Mouse (Mus musculus) kidney, adult 2 months (tissue): ENCODE measurements around the gene Poc5. TPM values are rescaled to one million over a fixed set of nuclear protein-coding genes. Genes with fewer than 3 reads are reported as not detected.

Source experiments
- DNase-seq: peaks from one replicate; pipeline ENCODE4 v3.0.0; 2021
- H3K27ac ChIP-seq: fragments of 200-500 bp; 2 replicates; pipeline ENCODE4 v1.5.1; 2012; ENCODE audit warnings: low read depth, low read length, control low read depth, inconsistent platforms; ENCODE audit not compliant: insufficient read depth
- H3K27me3 ChIP-seq: fragments of 200-500 bp; replicated peaks from 2 replicates; pipeline ENCODE4 v1.6.1; 2012; ENCODE audit warnings: mild to moderate bottlenecking, moderate library complexity, low read length, inconsistent platforms; ENCODE audit not compliant: control insufficient read depth, insufficient read depth
- H3K36me3 ChIP-seq: fragments of 200-500 bp; 2 replicates; pipeline ENCODE4 v1.6.1; 2012; ENCODE audit warnings: mild to moderate bottlenecking, moderate library complexity, low read length, inconsistent platforms; ENCODE audit not compliant: control insufficient read depth, insufficient read depth
- H3K4me1 ChIP-seq: fragments of 200-500 bp; 2 replicates; pipeline ENCODE4 v1.6.1; 2011; ENCODE audit warnings: low read length; ENCODE audit not compliant: control insufficient read depth, insufficient read depth
- H3K4me3 ChIP-seq: fragments of 200-500 bp; 2 replicates; pipeline ENCODE4 v1.5.1; 2011; ENCODE audit warnings: mild to moderate bottlenecking, low read depth, low read length, control low read depth; ENCODE audit not compliant: insufficient read depth
- CTCF ChIP-seq: fragments of 200-500 bp; conservative IDR thresholded peaks from 2 replicates; pipeline ENCODE4 v1.5.1; 2011; ENCODE audit warnings: low read depth, mild to moderate bottlenecking, control low read depth, low read length, moderate library complexity, mixed read lengths; ENCODE audit not compliant: insufficient read depth, insufficient read length
- POLR2A ChIP-seq: fragments of 200-500 bp; IDR thresholded peaks from one replicate; pipeline ENCODE4 v1.6.1; 2011; ENCODE audit warnings: low read depth, low read length, control low read depth
- WGBS: fragments of 180-500 bp; shearing (Covaris S2); methylation state at CpG from one replicate; pipeline ENCODE4 v1.1.7; 2018; 5-methylcytosine and 5-hydroxymethylcytosine counted together
- polyA plus RNA-seq: library from polyadenylated mRNA; depleted of rRNA; stranded (reverse); fragments of >200 nt; gene quantifications from 2 replicates; pipeline ENCODE4 v1.2.3, GENCODE M21; 2012

Gene Poc5
- polyA plus RNA-seq, 1 experiment = 7.1 TPM

DNA sequence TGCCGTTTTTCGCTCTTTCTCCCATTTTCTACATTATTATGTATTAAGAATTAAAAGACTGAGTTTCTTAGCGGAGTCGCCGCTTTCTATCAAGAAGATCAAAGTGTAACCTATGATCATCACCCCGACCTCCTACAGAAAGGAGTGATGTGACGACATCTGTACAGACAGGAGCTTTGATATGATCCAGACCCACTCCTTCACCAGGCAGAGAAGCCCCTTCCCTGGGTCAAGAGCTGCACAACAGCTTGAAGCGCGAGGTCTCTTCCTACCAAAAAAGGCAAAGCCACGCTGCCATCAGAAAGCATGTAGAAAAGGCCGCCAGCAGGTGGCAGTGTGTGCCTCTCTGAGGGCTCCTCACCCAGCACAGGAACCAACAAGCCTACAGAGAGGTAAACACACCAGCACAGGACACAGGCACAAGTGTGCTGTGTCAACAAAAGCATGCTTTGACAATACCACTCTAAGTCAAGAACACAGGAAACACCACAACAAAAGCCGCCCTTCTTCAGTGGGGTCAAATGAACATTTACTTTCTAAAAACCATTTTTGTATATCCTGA, 43.6 kb downstream of the Poc5 start:
- Histone ChIP-seq H3K4me1 (peaks cover 26% of the 10 kb centered on the region), H3K27me3 (no peaks in the 10 kb centered on the region), H3K36me3 (no peaks in the 10 kb centered on the region), H3K4me3 (no peak overlapping the region), H3K27ac (no peak overlapping the region)
- peak; percentile 93 for DNase-seq
- 34% methylated on average over 12 of the region's 12 CpGs for WGBS
- TF ChIP-seq POLR2A = no peak
- TF ChIP-seq CTCF = peak; percentile 97

DNA sequence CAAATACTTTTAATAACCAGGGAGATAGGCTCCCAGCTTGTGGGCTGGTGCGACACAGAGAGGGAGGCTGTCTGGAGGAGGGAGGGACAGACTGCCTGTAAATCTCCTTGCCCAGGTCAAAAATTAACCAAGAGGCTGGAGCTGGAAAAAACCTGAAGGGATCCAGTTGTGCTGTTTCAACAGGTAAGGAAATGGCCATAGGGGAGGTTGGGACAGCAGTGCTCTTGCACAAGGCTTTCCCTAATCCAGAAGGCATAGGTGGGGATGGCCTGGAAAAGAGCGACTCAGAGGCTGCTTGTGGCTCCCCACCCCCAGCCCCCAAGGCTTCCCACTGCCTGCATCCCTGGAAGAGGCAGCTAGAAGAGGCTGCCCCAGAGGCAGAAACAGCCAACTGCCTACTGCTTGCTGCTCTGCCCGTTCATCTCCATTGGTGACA, 44.3 kb downstream of the Poc5 start:
- peak overlapping the region; percentile 67 for H3K27ac ChIP-seq
- WGBS = 31% methylated on average over 3 of the region's 3 CpGs

GRCm38 (mm10) chr13:96433041-96433440, 44.9 kb downstream of the Poc5 start:
- H3K36me3 ChIP-seq = no peaks in the 10 kb centered on the region
- H3K4me1 ChIP-seq = peaks cover 27% of the 10 kb centered on the region
- H3K27me3 ChIP-seq = no peaks in the 10 kb centered on the region
- H3K4me3 ChIP-seq = no peak overlapping the region
- DNase-seq = no peak
- 68% methylated on average over 6 of the region's 6 CpGs for WGBS
- no peak for TF ChIP-seq POLR2A
- peak overlapping the region; percentile 67 for H3K27ac ChIP-seq

More for the DNA sequence above, 44.3 kb downstream of the Poc5 start:
- peaks cover 26% of the 10 kb centered on the region for H3K4me1 ChIP-seq
- peak; percentile 93 for DNase-seq
- no peak overlapping the region for H3K4me3 ChIP-seq
- no peak for TF ChIP-seq CTCF
- TF ChIP-seq POLR2A = no peak
- H3K27me3 ChIP-seq = no peaks in the 10 kb centered on the region
- H3K36me3 ChIP-seq = no peaks in the 10 kb centered on the region

GRCm38 (mm10) chr13:96433648-96434190, 45.6 kb downstream of the Poc5 start:
- Histone ChIP-seq H3K27ac (0 out of 2 replicates have a peak overlapping the region, but pooled peaks have one; percentile 59), H3K4me1 (peaks cover 32% of the 10 kb centered on the region), H3K36me3 (no peaks in the 10 kb centered on the region), H3K4me3 (no peak overlapping the region), H3K27me3 (no peaks in the 10 kb centered on the region)
- no peak for DNase-seq
- 63% methylated on average over 11 of the region's 11 CpGs for WGBS
- TF ChIP-seq POLR2A = no peak
- no peak for TF ChIP-seq CTCF

DNA sequence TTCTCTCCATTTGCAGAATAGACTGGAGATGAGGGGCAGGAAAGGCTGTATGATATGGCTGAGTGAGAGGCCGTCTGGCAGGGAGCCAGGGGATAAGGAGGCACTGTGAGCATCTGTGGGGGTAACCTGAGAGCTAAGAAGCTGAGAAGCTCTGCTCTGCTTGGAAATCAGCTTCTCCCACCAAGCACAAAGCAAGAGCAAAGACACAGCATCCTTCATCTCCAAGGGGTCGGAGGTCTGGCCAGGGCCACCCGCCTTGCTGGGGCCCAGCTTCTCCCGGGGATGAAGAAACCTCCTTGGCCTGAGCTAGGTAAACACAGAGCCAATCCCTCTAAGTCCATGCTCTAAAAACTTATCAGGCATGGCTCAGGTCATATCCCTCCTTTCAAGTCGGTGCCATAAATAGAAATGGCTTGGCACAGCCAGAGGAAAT, 46.8 kb downstream of the Poc5 start:
- 27% methylated on average over 5 of the region's 5 CpGs for WGBS
- Histone ChIP-seq H3K27me3 (no peaks in the 10 kb centered on the region), H3K4me1 (peaks cover 32% of the 10 kb centered on the region), H3K36me3 (no peaks in the 10 kb centered on the region), H3K4me3 (no peak overlapping the region), H3K27ac (peak overlapping the region; percentile 59)
- peak; percentile 20 for DNase-seq
- TF ChIP-seq CTCF (no peak), POLR2A (no peak)

GRCm38 (mm10) chr13:96435793-96436192, 47.7 kb downstream of the Poc5 start:
- peak overlapping the region; percentile 3 for H3K27ac ChIP-seq
- no peaks in the 10 kb centered on the region for H3K36me3 ChIP-seq
- no peaks in the 10 kb centered on the region for H3K27me3 ChIP-seq
- peak; percentile 78 for DNase-seq
- 18% methylated on average over 13 of the region's 13 CpGs for WGBS
- 0 out of 2 replicates have a peak, but pooled peaks have one; percentile 18 for TF ChIP-seq CTCF
- no peak for TF ChIP-seq POLR2A
- H3K4me3 ChIP-seq = no peak overlapping the region
- peaks cover 32% of the 10 kb centered on the region for H3K4me1 ChIP-seq

GRCm38 (mm10) chr13:96436921-96437320, 48.8 kb downstream of the Poc5 start:
- 81% methylated on average over 1 of the region's 1 CpGs for WGBS
- DNase-seq = no peak
- H3K27ac ChIP-seq = peak overlapping the region; percentile 3; the same call in 1 of the 2 replicates

More at GRCm38 (mm10) chr13:96436921-96437320, 48.8 kb downstream of the Poc5 start:
- H3K4me1 ChIP-seq = peaks cover 32% of the 10 kb centered on the region
- H3K27me3 ChIP-seq = no peaks in the 10 kb centered on the region
- no peak overlapping the region for H3K4me3 ChIP-seq
- no peaks in the 10 kb centered on the region for H3K36me3 ChIP-seq
- no peak for TF ChIP-seq CTCF
- no peak for TF ChIP-seq POLR2A
